8 mouse cellular contexts compared by ENCODE assay signal in genomic region chr3:52925223-52925622, GRCm38 (mm10).
A peak's percentile ranks its signal among the peaks of the same experiment; 100 is the strongest.
DNase-seq lines count a peak whose midpoint lies in the region; ATAC-seq lines count a peak whose summit lies in the region.

No protein-coding gene starts in this region.

- peak; percentile 20 to 24 for DNase-seq in cerebellum, postnatal 4 days (ENCODE audit: low spot score in 2 of 2)
- no peak for DNase-seq in cerebellum, adult 8-10 months
- peak; percentile 16 for DNase-seq in liver
- no peak for DNase-seq in liver, embryonic 11.5 days (ENCODE audit: low spot score)
- DNase-seq in adrenal gland, postnatal 36 days = peak; percentile 33 to 40
- peak; percentile 16 for DNase-seq in lung, postnatal 25 days (ENCODE audit: low spot score)
- no peak for DNase-seq in left cerebral cortex, postnatal 10 days (ENCODE audit: extremely low spot score in 1 of 2, low spot score in 2 of 2)
- no peak for DNase-seq in gastrocnemius, postnatal 14 days

- H3K4me1 ChIP-seq in liver, embryonic 11.5 days (replicated peaks; ENCODE audit: control insufficient read depth, insufficient read depth, low read length) = peaks cover 1% of the 10 kb centered on the region; the same call in 1 of the 2 replicates

- no peak overlapping the region for H3K9ac ChIP-seq in liver, embryonic 11.5 days (ENCODE audit: low read depth, low read length)

- H3K4me3 ChIP-seq in liver, embryonic 11.5 days (ENCODE audit: low read depth, low read length) = no peak overlapping the region

- no peak overlapping the region for H3K27ac ChIP-seq in liver, embryonic 11.5 days (ENCODE audit: low read depth, low read length)

- ATAC-seq in liver, embryonic 11.5 days (replicated peaks; ENCODE audit: low FRiP score) = no peak

- no peaks in the 10 kb centered on the region for H3K9me3 ChIP-seq in liver, embryonic 11.5 days (ENCODE audit: control insufficient read depth, low read length)

- WGBS in liver, embryonic 11.5 days = 56% methylated on average over 3 of the region's 3 CpGs

- intact Hi-C loops in left cerebral cortex, postnatal 10 days (cut with DNase I) = no loop called here
- intact Hi-C loops in gastrocnemius, postnatal 14 days (cut with DNase I; ENCODE audit: low total_unique reads) = no loop called here

- H3K36me3 ChIP-seq in liver, embryonic 11.5 days (ENCODE audit: control insufficient read depth, insufficient read depth, low read length) = no peaks in the 10 kb centered on the region

- H3K27me3 ChIP-seq in liver, embryonic 11.5 days (replicated peaks; ENCODE audit: control insufficient read depth, insufficient read depth, low read length) = no peaks in the 10 kb centered on the region

- no peak overlapping the region for H3K4me2 ChIP-seq in liver, embryonic 11.5 days

Comparison
In these comparisons a context has a peak if more than half of its experiments do, and no peak if none do; other contexts are left out.
1. DNase-seq: peak in cerebellum, postnatal 4 days (2 of 2), liver (single experiment), adrenal gland, postnatal 36 days (2 of 2) and lung, postnatal 25 days (single experiment); none in cerebellum, adult 8-10 months (single experiment), liver, embryonic 11.5 days (single experiment), left cerebral cortex, postnatal 10 days (0 of 2) and gastrocnemius, postnatal 14 days (single experiment).